ENCODE assay signal across 8 mouse cellular contexts in genomic region chr7:133052819-133053218, GRCm38 (mm10).
DNase-seq lines count a peak whose midpoint lies in the region; ATAC-seq and TF ChIP-seq lines count a peak whose summit lies in the region.

No protein-coding gene starts in this region.

- DNase-seq in spleen, adult 2 months (ENCODE audit: low read depth in 1 of 2, low spot score in 2 of 2): peak in 1 of 2 experiments; percentile 3
- DNase-seq in spleen, postnatal 4 days (ENCODE audit: low spot score in 2 of 2): no peak
- no peak for DNase-seq in liver, embryonic 13.5 days
- DNase-seq in telencephalon, adult 2 months (ENCODE audit: low read depth, low spot score): peak; percentile 29
- no peak for DNase-seq in embryo, embryonic 10.5 days (ENCODE audit: low spot score)
- no peak for DNase-seq in midbrain, embryonic 10.5 days (ENCODE audit: low spot score)
- no peak for DNase-seq in thymus, postnatal 36 days

- H3K27ac ChIP-seq in spleen, adult 2 months (ENCODE audit: insufficient read depth, low read length): peak overlapping the region; percentile 57
- H3K27ac ChIP-seq in heart, embryonic 16.5 days (ENCODE audit: low read length): peak overlapping the region; percentile 85
- peak overlapping the region; percentile 36; the same call in 1 of the 2 replicates for H3K27ac ChIP-seq in liver, embryonic 13.5 days
- H3K27ac ChIP-seq in midbrain, embryonic 10.5 days (replicated peaks): no peak overlapping the region

- no peak overlapping the region for H3K4me2 ChIP-seq in heart, embryonic 16.5 days (ENCODE audit: low read depth, low read length)
- H3K4me2 ChIP-seq in liver, embryonic 13.5 days: no peak overlapping the region

- WGBS in spleen, adult 2 months: 51% methylated on average over 8 of the region's 8 CpGs
- 53% methylated on average over 8 of the region's 8 CpGs for WGBS in heart, embryonic 16.5 days
- WGBS in liver, embryonic 13.5 days (ENCODE audit: insufficient replicate concordance): 53% methylated on average over 8 of the region's 8 CpGs
- WGBS in midbrain, embryonic 10.5 days: 93% methylated on average over 8 of the region's 8 CpGs

- H3K27me3 ChIP-seq in spleen, adult 2 months (ENCODE audit: control insufficient read depth, insufficient read depth, low read length): no peaks in the 10 kb centered on the region
- H3K27me3 ChIP-seq in heart, embryonic 16.5 days (ENCODE audit: control insufficient read depth, insufficient read depth, low read length): no peaks in the 10 kb centered on the region
- H3K27me3 ChIP-seq in liver, embryonic 13.5 days: no peaks in the 10 kb centered on the region
- no peaks in the 10 kb centered on the region for H3K27me3 ChIP-seq in midbrain, embryonic 10.5 days (ENCODE audit: low read depth, poor library complexity, severe bottlenecking)

- H3K4me3 ChIP-seq in spleen, adult 2 months (ENCODE audit: extremely low read depth, insufficient read depth, insufficient read length): no peak overlapping the region
- H3K4me3 ChIP-seq in heart, embryonic 16.5 days (ENCODE audit: low read length): no peak overlapping the region
- no peak overlapping the region for H3K4me3 ChIP-seq in liver, embryonic 13.5 days (replicated peaks)
- H3K4me3 ChIP-seq in midbrain, embryonic 10.5 days: no peak overlapping the region

- peaks cover 3% of the 10 kb centered on the region; the same call in 1 of the 2 replicates for H3K4me1 ChIP-seq in spleen, adult 2 months (ENCODE audit: control insufficient read depth, insufficient read depth, insufficient read length)
- H3K4me1 ChIP-seq in heart, embryonic 16.5 days (ENCODE audit: control insufficient read depth, insufficient read depth, low read length): peaks cover 31% of the 10 kb centered on the region
- H3K4me1 ChIP-seq in liver, embryonic 13.5 days (replicated peaks): peaks cover 13% of the 10 kb centered on the region
- peaks cover 26% of the 10 kb centered on the region for H3K4me1 ChIP-seq in midbrain, embryonic 10.5 days

- ATAC-seq in heart, embryonic 16.5 days (replicated peaks; ENCODE audit: extremely low read depth, insufficient read depth, low FRiP score): peak; percentile 75; the same call in 1 of the 2 replicates
- ATAC-seq in liver, embryonic 13.5 days (ENCODE audit: low read depth): no peak

- no peak overlapping the region; the same call in 1 of the 2 replicates for H3K9ac ChIP-seq in heart, embryonic 16.5 days (ENCODE audit: low read length)
- H3K9ac ChIP-seq in liver, embryonic 13.5 days: no peak overlapping the region

- no peak for TF ChIP-seq POLR2A in spleen, adult 2 months (IDR thresholded peaks at IDR 0.05; ENCODE audit: low read depth, low read length)

- TF ChIP-seq CTCF in spleen, adult 2 months (IDR thresholded peaks at IDR 0.05; ENCODE audit: extremely low read depth, insufficient read depth, insufficient read length, insufficient replicate concordance): no peak

- H3K9me3 ChIP-seq in heart, embryonic 16.5 days (replicated peaks; ENCODE audit: control insufficient read depth, low read length): no peaks in the 10 kb centered on the region
- no peaks in the 10 kb centered on the region for H3K9me3 ChIP-seq in liver, embryonic 13.5 days (replicated peaks)
- no peaks in the 10 kb centered on the region for H3K9me3 ChIP-seq in midbrain, embryonic 10.5 days (replicated peaks)

- H3K36me3 ChIP-seq in spleen, adult 2 months (ENCODE audit: control insufficient read depth, insufficient read depth, low read length): no peaks in the 10 kb centered on the region
- H3K36me3 ChIP-seq in heart, embryonic 16.5 days (ENCODE audit: control insufficient read depth, insufficient read depth): peaks cover 7% of the 10 kb centered on the region; the same call in 1 of the 2 replicates
- H3K36me3 ChIP-seq in liver, embryonic 13.5 days: no peaks in the 10 kb centered on the region
- H3K36me3 ChIP-seq in midbrain, embryonic 10.5 days: peaks cover 69% of the 10 kb centered on the region
